Mouse (Mus musculus) adrenal gland, adult 2 months (tissue): ENCODE results near the gene Snai1. TPM values are rescaled to one million over a fixed set of nuclear protein-coding genes. Genes with fewer than 3 reads are reported as not detected.

ENCODE experiments used
- DNase-seq: peaks from one replicate; pipeline ENCODE4 v3.0.0; 2021
- polyA plus RNA-seq: library from polyadenylated mRNA; depleted of rRNA; stranded (reverse); fragments of >200 nt; gene quantifications from 2 replicates; pipeline ENCODE4 v1.2.3, GENCODE M21; 2012
- total RNA-seq, 2 experiments: library from RNA; stranded (reverse); gene quantifications; 2 replicates each; pipeline ENCODE4 v1.2.3; 2021

The Snai1 gene
- total and polyA plus RNA-seq, 3 experiments: 6.7 to 45.3 (median 10.1) TPM

- DNase-seq: no peak
Measured at GRCm38 (mm10) chr2:167519606-167520252, 18.3 kb upstream of the Snai1 start.

DNA sequence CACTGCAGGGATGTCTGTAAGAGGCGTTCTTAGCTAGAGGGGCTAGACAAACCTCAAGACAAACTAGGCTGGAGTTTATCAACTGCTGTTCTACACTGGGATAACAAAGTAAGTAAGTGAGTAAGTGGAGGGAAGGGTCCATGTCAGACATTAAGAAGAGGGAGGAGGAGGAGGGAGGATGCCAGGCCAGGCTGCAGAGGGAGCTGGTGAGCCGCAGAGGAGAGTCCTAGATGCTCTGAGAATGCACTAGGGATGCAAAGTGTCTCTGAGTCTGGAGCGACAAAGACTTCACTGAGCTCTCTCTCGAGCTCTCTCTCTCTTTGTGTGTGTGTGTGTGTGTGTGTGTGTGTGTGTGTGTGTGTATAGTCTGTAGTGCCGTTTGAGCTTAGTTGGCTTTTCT lies 9.7 kb upstream of the Snai1 start:
- no peak for DNase-seq

- DNase-seq: no peak
Measured at GRCm38 (mm10) chr2:167529935-167530513, 8.0 kb upstream of the Snai1 start.

- DNase-seq: no peak
Measured at GRCm38 (mm10) chr2:167530536-167530935, 7.5 kb upstream of the Snai1 start.

GRCm38 (mm10) chr2:167532131-167532530 lies 5.9 kb upstream of the Snai1 start:
- no peak for DNase-seq

DNA sequence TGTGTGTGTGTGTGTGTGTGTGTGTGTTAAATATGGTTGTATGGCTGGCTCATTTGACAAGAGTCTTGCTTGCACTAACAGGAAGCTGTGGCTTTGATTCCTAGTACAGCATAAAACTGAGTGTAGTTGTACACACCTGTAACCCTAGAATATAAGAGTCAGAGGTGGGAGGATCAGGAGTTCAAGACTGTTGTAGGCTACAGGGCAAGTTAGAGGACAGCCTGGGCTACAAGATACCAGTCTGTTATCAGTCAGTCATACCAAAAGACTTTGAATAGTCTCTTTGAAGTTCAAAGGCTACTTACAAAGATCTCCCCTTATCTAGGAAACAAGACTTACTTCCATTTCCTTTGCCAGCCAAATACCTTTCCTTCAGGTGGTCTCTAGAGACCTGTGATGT lies 4.1 kb upstream of the Snai1 start:
- no peak for DNase-seq

DNA sequence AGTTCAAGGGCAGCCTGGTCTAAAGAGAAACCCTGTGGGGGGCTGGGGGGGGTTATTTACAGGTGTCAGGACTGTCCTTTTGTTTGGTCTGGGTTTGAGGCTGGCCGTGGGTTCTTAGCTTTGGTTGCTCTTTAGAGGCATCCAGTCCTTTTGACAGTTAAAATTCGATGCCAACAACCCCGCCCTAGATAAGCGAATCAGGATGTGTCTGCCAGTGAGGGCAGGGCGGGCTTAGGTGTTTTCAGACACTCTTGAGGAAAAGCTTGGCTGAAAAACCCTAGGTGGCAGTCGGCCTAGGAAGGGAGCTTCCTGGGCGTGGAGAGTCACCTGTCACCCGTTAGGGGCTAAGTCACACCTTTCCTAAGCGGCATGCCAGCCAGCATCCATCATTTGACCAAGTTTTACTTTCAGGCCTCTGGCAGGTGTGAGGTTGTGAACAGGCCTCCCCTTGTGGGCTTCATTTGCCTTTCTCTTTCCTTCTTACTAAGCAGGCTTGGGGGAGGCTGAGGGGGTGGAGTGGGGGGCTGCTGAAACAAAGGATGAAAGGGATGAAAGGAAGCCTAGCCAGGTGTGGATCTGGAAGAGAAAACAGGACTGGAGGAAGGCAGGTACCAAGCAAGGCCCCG lies 1.6 kb upstream of the Snai1 start:
- no peak for DNase-seq

GRCm38 (mm10) chr2:167538671-167539306 lies 794 bp downstream of the Snai1 start:
- DNase-seq: peak; percentile 87

DNA sequence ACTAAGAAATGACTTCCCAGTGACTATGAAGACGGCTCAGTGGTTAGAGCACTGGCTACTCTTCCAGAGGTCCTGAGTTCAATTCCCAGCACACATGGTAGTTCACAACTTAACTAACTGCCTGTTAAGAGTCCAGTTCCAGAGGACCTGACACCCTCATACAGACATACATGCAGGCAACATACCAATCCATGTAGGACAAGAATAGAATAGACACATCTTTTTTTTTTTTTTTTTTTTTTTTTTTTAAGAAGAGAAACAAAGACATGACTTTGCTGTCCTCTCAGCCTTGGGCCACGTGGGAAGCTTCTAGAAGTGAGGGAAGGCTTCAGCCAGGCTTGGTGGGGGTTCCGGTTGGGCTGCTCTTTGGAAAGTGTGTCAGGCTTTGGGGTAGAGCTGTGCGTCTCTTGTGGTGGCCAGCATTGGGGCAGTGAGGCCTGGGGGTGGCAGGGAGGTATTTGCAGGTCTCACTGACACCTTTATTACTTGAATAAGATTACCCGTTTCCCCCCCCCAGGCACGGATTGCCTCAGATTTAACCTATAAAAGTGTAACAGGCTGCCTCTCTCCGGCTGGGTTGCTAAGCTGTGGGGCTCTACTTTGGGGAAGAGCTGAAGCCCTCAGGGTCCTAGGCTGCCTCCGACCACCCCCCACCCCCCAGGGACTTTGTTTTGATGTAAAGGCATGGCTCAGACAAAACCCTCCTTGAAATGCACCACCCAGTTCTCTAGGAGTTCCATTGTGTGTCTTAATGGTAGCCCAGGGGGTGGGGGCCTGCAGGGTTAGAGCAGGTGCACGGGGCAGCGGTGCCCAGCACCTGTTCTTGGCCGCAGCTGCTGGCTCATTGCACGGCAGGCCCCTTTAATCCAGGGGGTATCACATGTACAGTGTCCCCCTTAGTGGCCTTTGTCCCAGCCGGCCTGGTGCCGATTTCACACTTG lies 1.8 kb downstream of the Snai1 start:
- DNase-seq: no peak

- DNase-seq: no peak
Measured at GRCm38 (mm10) chr2:167540477-167541110, 2.6 kb downstream of the Snai1 start.

DNA sequence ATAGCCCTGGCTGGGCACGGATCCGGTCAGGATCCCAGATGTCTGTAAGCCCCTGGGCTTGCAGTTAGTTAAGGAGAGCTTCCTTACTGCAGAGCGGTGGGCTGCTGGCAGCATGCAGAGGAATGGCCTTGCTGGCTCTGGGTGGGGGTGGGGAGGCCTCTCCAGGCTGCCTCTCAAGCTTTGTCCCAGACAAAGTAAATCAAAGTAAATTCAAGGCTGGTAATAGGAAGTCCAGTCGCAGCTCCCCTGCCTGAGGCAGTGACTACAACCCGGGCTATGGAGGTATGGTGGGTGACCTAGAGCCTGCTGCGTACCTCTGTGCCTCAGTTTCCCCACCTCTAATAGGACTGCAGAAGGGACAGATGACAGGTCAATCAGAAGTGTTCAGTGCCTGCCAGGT lies 3.3 kb downstream of the Snai1 start:
- no peak for DNase-seq

GRCm38 (mm10) chr2:167541761-167542160 lies 3.8 kb downstream of the Snai1 start:
- no peak for DNase-seq

- no peak for DNase-seq
Measured at GRCm38 (mm10) chr2:167542361-167542760, 4.4 kb downstream of the Snai1 start.

GRCm38 (mm10) chr2:167543121-167544003 lies 5.4 kb downstream of the Snai1 start:
- peak; percentile 74 for DNase-seq

- no peak for DNase-seq
Measured at GRCm38 (mm10) chr2:167544004-167544356, 6.0 kb downstream of the Snai1 start.

DNA sequence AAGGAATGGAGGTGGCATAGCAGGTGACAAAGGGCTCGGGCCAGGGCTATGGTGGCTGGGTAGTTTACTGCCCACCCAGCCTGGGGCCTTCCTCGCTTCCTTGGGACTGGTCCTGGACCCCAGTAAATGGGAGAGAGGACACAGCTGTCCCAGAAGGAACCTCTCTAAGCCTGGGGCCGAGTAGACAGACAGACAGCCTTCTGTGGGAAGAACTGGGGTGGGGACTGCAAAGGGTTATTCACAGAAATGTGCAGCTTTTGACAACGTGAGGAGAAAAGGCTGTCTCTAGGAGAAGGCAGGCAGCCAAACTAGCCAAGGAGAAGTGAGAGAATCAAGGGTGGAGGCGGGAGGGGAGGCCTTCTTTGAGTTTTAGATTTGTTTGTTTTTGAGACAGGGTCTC lies 6.5 kb downstream of the Snai1 start:
- DNase-seq: no peak

GRCm38 (mm10) chr2:167546447-167547195 lies 8.6 kb downstream of the Snai1 start:
- no peak for DNase-seq

DNA sequence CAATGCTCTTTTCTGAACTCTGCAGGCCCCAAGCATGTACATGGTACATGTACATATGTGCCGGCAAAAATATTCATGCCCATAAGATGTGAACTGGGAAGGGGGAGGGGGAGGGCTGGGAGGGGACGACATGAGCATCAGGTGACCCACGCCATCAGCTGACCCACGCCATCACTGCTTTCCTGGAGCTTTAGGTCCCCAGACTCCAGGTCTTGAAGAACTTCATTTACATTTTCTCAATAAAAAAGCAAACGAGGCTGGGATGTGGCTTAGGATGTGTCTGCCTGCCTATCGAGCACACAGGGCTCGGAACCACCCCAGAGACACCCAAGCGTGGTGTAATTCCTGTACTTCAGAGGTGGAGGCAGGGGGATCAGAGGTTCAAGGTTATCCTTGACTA lies 9.4 kb downstream of the Snai1 start:
- no peak for DNase-seq

DNA sequence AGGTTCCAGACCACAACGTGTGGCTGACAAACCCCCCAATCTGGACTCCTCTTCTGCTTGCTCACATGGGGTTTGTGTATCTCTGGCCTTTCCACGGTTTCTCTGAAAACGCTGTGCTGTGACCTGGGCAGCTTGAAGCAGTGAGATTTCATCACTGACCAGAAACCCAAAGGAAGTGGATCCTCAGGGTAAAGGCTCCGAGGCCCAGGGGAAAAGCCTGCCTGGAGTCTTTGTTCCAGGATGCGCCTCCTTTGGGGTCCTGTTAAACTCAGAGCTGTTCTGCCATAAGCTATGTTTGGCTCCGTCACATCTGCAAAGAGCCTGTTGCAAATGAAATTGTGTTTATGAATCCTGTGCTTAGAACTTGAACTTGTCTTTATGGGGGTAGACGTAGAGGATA lies 11.0 kb downstream of the Snai1 start:
- no peak for DNase-seq

DNA sequence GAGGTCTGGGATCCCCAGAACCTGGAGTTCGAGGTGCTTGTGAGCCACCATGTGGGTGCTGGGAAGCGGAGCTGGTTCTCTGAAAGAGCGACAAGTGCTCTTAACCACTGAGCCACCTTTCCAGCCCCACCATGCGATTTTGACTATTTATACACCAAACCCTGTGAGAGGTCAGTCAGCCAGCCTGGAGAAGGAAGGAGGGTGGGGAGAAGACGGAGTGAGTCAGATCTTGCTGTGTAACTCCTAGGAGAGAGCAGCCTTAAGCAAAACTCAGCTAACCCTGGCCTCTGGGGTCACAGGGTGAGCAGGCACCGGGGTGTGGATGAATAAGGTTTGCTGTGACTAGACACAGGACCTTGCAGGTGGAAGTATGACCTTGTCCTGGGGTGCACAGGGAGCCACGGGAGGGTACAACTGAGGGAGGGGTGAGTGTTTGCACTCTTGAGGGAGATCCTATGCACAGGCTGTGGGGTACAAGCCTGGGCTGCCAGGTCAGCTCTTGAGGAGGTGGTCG lies 12.4 kb downstream of the Snai1 start:
- DNase-seq: peak; percentile 52
